Mouse (Mus musculus) retina, embryonic 14.5 days (tissue): ENCODE data around the gene Tbl3.
"Not testable (repeated sequence)": the region's sequence is repeated elsewhere in the genome, so short reads cannot be mapped to it uniquely, and the experiment has no call there.

Experiments
- DNase-seq: peaks from one replicate; pipeline ENCODE4 v3.0.0-alpha.2; 2015; ENCODE audit warnings: low spot score

The Tbl3 gene

GRCm38 (mm10) chr17:24727618-24728017 lies 20.2 kb upstream of the Tbl3 start, which contains the start of gene Rpl3l:
TSS of gene Rpl3l (plus strand) at chr17:24727820.
- DNase-seq, result no peak

- DNase-seq, result no peak
These were observed 18.4 kb upstream of the Tbl3 start for GRCm38 (mm10) chr17:24725637-24726390.

- peak; percentile 99 for DNase-seq
These were observed 16.7 kb upstream of the Tbl3 start, which contains the start of gene Ndufb10 for GRCm38 (mm10) chr17:24724184-24724583. TSS of gene Ndufb10 (minus strand) at chr17:24724478.

- peak; percentile 38 for DNase-seq
These were observed 16.4 kb upstream of the Tbl3 start for GRCm38 (mm10) chr17:24723881-24724180.

GRCm38 (mm10) chr17:24723122-24723880 lies 15.8 kb upstream of the Tbl3 start:
- DNase-seq, result no peak

- no peak for DNase-seq
These were observed 14.9 kb upstream of the Tbl3 start for GRCm38 (mm10) chr17:24722220-24722924.

GRCm38 (mm10) chr17:24721383-24721955 lies 14.0 kb upstream of the Tbl3 start:
- DNase-seq, result not testable (repeated sequence)

GRCm38 (mm10) chr17:24720616-24721015 lies 13.2 kb upstream of the Tbl3 start:
- not testable (repeated sequence) for DNase-seq

- peak; percentile 99 for DNase-seq
These were observed 12.2 kb upstream of the Tbl3 start for GRCm38 (mm10) chr17:24719494-24720222.

GRCm38 (mm10) chr17:24718938-24719337 lies 11.5 kb upstream of the Tbl3 start:
- not testable (repeated sequence) for DNase-seq

GRCm38 (mm10) chr17:24717943-24718342 lies 10.5 kb upstream of the Tbl3 start, which contains the start of the genes Rnf151 and Rps2:
TSS of gene Rnf151 (minus strand) at chr17:24718063.
TSS of gene Rps2 (plus strand) at chr17:24718116.
- no peak for DNase-seq

- DNase-seq, result no peak
These were observed 8.8 kb upstream of the Tbl3 start for GRCm38 (mm10) chr17:24716166-24716682.

- DNase-seq, result no peak
These were observed 8.1 kb upstream of the Tbl3 start for GRCm38 (mm10) chr17:24715556-24715955.

- no peak for DNase-seq
These were observed 1.2 kb upstream of the Tbl3 start for GRCm38 (mm10) chr17:24708646-24709045.

GRCm38 (mm10) chr17:24707801-24708425 lies 453 bp upstream of the Tbl3 start:
- DNase-seq, result no peak

GRCm38 (mm10) chr17:24705821-24706220 lies 1.6 kb downstream of the Tbl3 start:
- DNase-seq, result no peak

GRCm38 (mm10) chr17:24701251-24701650 lies 6.2 kb downstream of the Tbl3 start:
- DNase-seq, result no peak

GRCm38 (mm10) chr17:24699473-24699872 lies 8.0 kb downstream of the Tbl3 start:
- no peak for DNase-seq

- no peak for DNase-seq
These were observed 8.7 kb downstream of the Tbl3 start for GRCm38 (mm10) chr17:24698715-24699114.

- DNase-seq, result no peak
These were observed 9.5 kb downstream of the Tbl3 start for GRCm38 (mm10) chr17:24697985-24698384.
